Mouse (Mus musculus) layer of hippocampus, postnatal 36 days (tissue): ENCODE data around the gene Dusp2. TPM values are rescaled to one million over a fixed set of nuclear protein-coding genes. Genes with fewer than 3 reads are reported as not detected.
"Not testable (repeated sequence)": the region's sequence is repeated elsewhere in the genome, so short reads cannot be mapped to it uniquely, and the experiment has no call there.

Experiments
- DNase-seq, 2 experiments: peaks; one replicate each; pipeline ENCODE4 v3.0.0; 2022
- total RNA-seq, 2 experiments: library from RNA; stranded (reverse); gene quantifications; 2 replicates each; pipeline ENCODE4 v1.2.3; 2021

The Dusp2 gene
- total RNA-seq = 1 to 10 TPM in 1 of 2 experiments, under 1 TPM in 1; 0.53 to 1.1 TPM

DNA sequence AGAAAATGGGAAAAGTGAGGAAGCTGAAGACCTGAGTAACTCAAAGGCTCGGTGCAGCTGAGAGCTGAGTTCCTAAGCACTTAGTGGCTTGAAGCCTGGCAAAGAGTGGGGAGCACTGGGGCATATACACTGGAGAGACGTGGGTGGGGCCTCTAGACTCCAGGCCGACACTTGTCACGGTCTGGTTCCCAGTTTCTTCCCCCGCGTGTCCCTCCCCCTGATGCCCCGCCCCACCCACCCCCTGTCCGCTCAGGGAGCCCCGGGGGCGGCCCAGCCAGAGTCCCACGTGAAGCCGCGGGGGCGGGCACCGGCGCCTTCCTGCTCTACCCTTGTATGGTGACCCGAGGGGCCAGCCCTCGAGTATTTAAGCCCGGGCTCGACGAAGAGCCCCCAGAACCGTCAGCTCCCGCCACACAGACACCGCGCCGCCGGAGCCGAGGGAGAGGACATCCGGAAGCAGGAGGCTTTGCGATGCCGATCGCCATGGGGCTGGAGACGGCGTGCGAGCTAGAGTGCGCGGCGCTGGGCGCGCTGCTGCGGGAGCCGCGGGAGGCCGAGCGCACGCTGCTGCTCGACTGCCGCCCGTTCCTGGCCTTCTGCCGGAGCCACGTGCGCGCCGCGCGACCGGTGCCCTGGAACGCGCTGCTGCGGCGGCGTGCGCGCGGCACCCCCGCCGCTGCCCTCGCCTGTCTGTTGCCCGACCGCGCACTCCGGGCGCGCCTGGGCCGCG is at the start of gene Dusp2:
Dusp2 (plus strand) TSS at position 393 of the 730 bp plus-strand sequence.
- DNase-seq = peak; percentile 58

DNA sequence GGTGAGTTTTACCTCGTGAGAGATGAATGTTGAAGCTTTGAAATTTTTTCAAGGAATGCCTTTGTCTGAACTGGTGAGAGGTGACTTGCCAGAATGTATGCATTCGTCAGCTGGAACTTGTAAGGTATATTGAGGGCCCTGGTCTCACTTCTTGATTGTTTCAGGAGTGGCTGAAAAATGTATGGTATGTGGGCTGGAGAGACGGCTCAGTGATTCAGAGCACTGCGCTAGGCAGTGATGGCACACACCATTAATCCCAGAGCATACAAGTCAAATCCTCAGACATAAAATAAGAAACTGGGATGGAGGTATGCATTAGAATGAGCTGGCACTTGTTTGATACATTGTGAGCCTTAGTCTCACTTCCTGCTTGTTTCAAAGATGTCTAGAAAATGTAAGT is 43.7 kb upstream of the Dusp2 start:
- no peak for DNase-seq

DNA sequence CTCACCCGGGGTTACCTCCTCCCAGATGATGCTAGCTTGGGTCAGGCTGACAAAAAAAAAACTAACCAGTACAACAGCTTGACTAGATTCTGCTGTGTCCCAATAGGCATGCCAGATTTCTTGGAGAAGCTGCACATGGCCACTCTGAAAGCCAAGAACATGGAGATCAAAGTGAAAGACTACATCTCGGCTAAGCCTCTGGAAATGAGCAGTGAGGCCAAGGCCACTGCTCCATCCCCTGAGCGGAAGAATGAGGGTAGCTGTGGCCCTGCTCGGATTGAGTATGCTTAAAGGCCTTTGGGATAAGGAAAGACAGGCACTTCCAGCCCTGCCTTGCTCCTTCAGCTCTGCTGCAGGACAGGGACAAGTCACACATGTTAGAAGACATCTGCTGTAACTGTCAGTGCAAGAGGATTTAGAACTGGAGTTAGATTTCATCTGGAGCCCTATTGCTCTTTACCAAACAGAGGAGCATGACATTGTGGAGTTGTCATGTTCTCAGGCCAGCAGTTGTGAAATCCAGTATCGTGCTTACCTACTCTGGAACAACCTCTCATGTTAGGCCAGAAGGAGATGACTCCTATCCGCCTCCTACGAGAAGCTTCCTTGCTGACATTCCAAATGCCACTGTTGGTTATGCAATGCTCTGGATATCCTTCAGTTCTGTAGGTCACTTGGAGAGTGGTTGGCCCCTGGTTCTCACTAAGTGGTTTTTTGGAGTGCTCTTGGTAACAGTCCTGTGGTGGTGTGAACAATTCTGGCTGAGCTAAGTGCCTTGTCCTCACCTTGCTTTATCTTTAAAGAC is 38.8 kb upstream of the Dusp2 start:
- no peak for DNase-seq

DNA sequence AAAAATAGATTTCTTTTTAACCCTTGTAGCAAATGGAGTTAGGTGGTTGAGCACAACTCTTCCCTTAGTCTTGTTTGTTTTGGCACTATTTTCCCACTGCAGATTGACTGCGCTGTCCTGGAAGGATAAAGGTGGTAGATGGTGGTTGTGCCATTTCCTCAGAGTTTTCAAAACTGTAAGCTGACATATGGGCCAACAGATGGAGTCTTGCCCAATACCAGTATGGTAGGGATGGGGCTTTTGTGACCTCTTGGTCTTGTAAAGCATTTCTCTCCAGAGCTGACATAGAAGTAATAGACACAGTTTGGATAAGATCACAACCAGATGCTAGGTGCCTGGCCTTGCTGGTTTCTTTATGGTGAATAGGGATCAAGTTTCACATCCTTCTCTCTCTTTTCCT is 37.9 kb upstream of the Dusp2 start:
- DNase-seq = no peak

DNA sequence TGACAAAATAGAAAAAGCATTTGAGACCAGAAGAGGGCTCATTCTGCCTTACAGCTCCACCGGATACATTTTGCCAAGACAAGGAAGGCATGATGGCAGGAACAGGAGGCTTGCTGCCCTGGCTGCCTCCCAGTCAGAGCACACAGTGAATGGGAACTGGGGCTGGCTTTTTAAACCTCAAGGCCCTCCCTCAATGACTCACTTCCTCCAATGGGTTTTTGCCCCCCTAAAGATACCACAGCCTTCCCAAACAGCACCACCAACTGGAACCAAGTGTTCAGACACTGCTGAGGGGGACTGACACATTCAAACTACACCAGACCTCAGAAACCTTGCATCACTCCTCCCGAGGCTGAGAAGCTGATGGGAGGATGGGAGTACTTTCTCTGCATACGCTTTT is 35.3 kb upstream of the Dusp2 start:
- DNase-seq = no peak

DNA sequence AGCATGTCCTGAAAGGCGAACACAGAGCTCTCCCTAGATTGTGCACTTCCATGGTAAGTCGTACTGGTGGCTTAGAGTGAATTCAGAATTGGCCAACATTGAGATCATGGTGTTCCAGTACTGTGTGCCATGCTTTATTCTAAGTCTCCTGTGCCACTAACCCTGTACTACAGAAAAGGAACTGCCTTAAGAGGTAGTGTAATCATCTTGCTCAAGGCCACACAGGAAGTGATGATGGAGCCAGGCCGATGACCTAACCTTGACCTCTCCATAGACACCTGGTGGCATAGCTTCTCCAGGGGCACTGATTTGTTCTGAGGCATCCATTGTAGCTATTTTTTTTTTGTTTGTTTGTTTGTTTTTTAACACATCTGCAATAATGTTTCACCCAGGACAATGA is 34.1 kb upstream of the Dusp2 start:
- DNase-seq = no peak

DNA sequence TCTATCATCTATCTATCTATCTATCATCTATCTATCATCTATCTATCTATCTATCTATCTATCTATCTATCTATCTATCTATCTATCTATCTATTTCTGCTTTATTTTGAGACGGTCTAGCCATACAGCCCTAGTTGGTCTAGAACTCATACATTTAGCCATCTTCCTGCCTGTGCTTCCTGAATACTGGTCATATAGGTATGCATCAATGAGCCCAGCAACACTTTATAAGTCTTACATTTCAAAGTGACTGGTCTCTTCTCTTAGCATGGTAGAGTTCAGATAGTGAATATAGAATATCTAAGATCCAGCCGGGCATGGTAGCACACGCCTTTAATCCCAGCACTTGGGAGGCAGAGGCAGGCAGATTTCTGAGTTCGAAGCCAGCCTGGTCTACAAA is 31.8 kb upstream of the Dusp2 start:
- not testable (repeated sequence) for DNase-seq

DNA sequence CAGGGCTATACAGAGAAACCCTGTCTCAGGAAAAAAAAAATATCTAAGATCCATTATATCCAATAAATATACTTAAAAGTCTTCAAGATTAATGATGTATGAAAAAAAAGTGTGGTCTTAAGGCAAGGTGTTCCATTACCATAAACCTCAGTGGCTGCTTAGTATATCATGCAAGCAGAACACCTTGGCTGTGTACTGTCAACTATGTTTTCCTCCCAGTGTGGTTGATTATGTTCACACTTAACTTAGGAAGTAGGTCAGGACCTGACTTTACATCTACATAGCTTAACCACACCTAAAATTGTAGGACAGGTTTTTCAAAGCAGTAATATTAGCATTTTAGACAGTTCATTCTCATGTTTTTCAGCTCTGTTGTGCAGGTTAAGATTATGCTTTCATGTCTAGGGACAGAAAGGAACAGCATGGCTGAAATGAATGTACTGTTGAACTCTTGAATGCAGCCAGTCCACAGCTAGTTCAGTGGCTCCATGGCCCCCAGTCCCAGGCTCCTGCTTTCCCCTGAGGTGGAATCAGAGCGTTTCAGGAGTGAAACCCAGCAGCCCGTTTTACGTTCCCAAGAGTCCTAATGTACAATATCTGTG is 31.2 kb upstream of the Dusp2 start:
- DNase-seq = no peak

DNA sequence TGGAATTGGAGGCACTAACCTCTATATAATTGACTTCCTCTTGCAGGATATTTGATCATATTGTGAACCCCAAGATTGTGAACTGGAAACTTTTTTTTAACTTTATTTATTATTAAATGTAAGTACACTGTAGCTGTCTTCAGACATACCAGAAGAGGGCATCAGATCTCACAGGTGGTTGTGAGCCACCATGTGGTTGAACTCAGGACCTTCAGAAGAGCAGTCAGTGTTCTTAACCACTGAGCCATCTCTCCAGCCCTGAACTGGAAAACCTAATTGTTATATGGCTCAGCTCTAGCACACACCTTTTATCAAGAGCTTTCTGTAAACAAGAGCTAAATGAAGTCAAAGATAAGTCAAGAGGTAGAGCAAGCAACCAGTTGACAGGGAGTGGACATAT is 29.8 kb upstream of the Dusp2 start:
- DNase-seq = no peak

DNA sequence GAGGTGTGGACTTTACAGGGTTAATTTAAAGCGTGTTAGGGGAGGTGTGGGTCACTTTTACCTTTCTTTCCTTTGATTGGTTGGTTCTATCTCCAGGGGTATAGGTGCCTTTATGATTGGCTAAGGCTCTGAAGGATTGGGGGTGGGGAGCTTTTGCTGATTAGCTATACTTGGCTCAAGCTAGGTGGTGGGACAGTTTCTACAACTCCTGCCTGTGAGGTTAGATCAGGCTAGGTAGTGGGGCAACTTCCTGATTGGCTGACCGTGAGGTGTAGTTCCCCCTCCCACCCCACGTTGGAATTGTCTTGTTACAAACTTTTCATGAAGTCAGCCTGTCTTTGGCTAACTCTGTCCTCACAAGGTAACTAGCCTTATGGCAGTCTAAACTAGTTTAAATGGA is 28.8 kb upstream of the Dusp2 start:
- DNase-seq = no peak

DNA sequence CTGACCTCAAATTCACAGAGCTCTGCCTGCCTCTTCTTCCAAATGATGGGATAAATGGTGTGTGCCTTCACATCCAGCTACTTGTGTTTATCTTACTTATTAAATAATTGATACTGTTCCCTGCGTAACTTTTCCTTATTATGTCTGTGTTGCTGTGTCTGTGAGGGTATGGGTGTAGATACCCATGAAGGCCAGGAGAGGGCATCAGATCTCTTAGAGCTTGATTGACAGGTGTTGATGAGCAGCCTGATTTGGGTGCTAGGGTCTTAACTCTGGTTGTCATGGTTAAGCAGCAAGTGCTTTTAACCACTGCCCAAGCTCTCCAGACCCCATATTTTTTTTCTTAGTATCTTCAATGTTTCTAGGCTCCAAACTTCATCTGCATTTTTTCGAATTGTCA is 27.3 kb upstream of the Dusp2 start:
- no peak for DNase-seq

DNA sequence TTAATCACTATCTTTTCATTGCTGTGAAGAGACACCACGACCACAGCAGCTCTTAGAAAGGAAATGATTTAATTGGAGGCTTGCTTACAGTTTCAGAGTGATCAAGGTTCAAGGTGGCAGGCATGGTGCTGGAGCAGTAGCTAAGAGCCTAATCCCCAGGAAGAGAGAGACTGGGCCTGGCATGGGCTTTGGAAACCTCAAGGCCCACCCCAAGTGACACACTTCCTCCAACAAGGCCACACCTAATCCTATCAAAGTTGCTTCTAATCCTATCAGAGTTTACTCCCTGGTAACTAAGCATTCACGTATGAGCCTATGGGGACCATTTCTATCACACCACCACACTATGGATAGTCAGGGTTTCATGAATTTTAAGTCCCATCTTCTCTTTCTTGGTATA is 25.7 kb upstream of the Dusp2 start:
- DNase-seq = no peak

DNA sequence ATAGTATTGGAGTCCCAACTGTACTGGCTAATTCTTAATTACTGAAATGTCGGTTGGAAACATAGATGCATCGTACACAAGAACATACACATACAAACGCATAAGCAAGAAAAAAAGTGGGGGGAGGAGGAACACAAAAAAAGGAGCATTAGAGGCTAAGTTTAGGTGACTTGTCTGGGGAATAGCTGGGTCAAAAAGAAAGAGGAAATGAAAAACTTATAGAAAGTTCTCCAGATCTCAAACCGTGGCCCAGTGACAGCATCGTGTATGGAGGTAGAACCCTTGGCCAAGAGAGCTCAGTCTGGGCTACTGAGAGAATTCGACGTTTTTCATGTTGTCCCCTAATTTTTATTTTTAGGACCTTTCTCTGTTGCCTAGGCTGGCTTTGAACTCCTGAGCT is 25.3 kb upstream of the Dusp2 start:
- no peak for DNase-seq

DNA sequence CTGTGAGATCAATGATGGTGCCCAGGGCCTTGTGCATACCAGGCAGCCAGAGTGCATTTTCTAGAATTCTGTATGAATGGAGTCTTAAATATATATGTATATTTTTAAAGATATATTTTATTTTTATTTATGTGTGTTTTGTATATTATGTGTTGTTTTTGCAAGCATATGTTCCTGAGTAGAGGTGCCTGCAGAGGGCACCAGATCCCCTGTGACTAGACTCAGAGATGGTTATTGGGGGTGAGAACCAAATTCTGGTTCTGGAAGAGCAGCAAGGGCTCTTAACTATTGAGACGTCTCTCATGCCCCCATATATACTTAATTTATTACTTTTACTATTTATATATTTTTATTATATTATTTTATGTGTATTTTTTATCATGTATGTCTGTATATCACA is 24.8 kb upstream of the Dusp2 start:
- no peak for DNase-seq

DNA sequence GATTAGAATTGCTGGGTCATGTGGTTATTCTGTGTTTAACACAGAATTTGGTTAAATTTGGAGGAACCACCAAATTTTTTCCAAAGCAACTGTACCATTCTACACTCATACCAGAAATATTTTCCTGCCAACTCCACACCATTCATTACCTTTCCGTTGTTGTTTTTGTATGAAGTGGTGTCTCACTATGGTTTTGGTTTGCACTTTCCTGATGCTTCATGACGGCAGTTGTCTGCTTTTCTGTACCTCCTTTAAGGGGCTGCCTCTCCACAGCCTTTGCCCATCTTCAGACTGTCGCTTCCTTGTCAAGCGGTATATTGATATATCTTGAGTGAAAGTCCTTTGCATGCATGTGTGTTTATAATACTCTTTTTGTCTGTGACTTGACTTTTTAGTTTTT is 23.2 kb upstream of the Dusp2 start:
- DNase-seq = no peak

DNA sequence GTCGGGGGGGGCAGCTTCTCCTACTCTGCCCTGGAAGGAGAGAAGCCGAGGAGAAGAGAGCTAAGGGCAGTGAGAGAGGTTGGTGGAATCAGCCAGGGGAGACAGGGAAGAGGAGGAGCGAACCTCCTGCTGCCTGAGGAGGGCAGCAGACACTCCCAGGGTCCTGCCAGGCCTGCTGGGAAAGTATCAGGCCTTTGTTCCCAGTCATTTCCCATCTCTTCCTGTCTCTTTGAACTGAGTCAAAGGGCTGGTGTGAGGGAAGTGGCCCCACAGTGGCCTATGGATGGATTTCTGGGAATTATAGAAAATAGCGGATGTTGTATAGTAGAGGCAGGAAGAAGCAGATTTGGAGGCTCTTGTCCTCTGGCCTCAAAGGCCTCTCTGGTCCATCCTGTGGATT is 22.1 kb upstream of the Dusp2 start:
- no peak for DNase-seq

DNA sequence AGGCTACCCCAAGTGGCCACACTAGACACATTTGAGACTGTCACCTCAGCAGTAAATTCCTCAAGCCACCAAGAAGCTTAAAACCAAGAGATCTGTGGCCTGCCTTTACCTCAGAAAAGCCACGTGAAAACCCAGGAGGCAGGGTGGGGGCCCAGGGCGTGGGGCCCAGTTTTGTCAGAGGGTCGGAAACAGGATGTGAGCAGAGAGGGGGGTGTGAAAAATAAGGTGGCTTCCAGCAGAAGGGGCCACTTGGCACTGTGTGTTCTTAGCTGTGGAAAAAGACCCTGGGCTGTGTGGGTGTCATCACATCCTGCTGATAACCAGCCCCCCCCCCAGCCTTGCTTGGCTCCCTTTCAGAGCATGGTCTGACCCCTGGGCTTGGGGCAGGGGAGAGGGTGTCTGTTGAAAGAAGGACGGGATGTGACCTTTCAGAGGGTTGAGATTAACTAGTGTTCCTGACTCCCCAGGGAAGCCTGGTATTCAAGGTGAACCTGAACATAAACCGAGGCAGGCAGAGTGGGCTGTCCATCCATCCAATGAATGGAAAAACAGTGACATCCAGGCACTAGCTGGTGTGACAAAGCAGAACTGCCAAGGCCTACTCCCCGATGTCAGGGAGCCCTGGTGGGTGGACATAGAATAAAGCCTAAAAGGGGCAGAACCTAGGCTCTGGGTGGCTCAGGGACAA is 21.3 kb upstream of the Dusp2 start:
- no peak for DNase-seq

DNA sequence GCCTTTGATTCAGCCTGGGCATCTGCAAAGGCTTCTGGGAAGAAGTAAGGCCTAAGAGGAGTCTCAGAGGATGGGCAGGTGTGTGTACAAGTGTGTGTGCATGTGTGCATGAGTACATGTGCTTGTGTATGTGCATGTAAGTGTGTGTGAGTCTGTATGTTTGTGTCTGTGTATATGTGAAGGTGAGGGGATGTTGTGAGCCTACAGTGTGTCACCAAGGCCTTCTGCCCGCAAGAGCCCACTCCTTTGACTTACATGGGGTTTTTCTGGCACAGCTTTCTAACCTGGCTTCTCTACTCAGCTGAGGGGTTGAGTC is 20.8 kb upstream of the Dusp2 start:
- no peak for DNase-seq

DNA sequence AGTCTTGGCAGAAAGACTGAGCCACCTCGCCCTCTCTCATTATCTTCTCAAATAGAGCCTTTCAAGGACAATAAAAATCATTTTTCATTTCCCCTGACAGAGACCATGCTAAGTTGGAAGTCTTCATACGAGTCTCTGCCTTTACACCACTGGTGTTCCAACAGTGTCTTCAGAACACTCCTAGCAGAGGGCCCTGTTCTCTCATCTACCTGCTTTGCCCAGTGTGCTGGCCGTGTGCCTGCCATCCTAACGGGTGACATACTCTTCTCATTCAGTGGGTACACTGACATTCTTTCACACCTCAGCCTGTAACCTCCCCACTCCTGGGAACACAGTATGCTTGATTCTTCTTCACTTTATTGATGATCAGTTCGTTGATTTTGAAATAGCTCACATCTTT is 19.5 kb upstream of the Dusp2 start:
- DNase-seq = no peak

DNA sequence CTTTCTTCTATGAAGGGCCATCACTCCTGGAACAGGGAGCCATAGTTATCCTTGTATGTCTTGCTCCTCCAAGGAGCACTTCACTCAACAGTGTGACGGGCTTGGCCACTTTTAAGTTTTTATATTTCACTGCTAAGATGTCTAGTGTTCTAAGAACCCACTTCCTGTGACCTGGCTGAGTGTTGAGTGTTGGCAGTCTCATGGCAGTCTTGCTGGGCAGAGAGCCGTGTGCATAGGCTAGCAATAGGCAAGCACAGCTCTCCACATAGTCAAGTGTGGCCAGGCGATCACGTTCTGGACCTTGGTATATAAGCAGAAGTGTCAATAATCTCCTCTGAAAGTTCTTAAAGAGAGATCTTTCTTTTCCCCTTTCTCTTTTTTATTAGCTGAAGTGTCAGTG is 17.8 kb upstream of the Dusp2 start:
- no peak for DNase-seq

DNA sequence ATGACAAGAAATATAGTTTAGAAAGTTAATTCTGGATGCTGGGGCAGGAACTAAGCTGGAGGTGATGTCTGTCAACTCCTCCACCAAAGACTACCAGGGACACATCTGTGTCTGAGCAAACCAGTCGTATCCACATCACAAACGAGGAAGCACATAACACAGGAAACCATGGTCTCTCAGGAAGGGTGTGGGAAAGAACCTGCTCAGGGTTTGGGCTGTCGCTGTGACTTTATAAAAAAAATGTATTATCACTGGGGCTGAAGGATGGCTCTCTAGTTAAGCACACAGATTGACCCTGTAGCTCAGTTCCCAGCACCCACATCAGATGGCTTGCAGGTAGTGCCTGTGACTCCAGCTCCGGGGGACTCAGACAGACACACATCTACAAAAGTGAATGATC is 16.9 kb upstream of the Dusp2 start:
- DNase-seq = no peak

DNA sequence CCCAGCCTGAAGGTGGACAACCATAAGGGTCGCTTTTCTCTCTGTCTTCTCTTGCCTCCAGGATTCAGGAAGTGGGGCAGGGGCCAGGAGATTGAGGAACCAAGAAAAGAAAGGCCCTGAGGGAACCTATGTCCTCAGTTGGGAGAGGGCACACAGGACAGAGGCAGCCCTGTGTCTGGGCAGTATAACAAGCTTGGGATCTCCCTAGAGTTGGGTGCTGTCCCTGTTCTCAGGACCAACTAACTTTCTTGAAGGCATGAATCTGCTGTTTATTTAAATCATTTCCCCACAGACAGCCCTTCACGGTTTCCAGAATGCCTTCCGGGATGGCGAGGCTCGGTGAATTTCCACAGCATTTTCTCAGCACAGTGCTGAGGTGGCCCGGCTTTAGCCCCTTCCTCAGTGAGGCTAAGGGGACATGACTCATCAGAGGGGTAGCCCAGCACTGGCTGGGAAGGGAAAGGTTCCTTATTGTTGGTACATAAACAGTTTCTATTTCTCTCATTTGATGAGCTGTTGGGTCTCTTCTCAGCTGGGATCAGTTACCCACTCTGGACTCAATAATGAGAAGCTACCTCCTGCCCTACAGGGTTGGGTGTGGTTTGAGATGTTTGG is 13.2 kb upstream of the Dusp2 start:
- no peak for DNase-seq

DNA sequence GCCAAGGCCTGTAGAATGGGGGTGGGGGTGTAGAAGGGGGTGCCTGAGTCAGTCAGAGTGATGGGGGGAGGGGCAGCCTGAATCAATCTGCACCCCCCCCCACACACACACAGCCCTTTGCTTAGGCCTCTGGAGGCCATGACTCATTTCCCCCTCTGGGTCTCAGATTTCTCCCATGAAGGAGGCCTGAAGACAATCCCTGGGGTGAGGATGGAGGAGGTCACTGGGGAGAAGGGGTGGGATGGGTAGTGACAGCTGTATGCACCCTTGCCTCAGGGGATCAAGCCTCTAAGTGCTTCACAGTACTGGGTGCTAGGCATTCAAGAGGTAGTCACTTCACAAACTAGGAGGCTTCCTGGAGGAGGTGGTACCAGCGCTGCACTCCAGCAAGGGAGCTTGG is 12.3 kb upstream of the Dusp2 start:
- no peak for DNase-seq
